Mouse (Mus musculus) bone marrow macrophage, adult 2 months (primary cell): ENCODE data around the gene Lrrc4.

Experiments used
- CTCF ChIP-seq: IDR thresholded peaks from 2 replicates; pipeline ENCODE4 v1.5.1; 2012; ENCODE audit warnings: low read depth, mild to moderate bottlenecking, low read length, moderate library complexity
- POLR2A ChIP-seq: IDR thresholded peaks from 2 replicates; pipeline ENCODE4 v1.6.1; 2012; ENCODE audit warnings: mild to moderate bottlenecking, low read depth, low read length, borderline replicate concordance

- no peak for TF ChIP-seq CTCF
- no peak for TF ChIP-seq POLR2A
Observed at GRCm38 (mm10) chr6:28622963-28623362, 208.6 kb downstream of the Lrrc4 start.
